Mouse (Mus musculus): ENCODE measurements around the gene Metap1d. TPM values are rescaled to one million over a fixed set of nuclear protein-coding genes. Genes with fewer than 3 reads are reported as not detected.

The Metap1d gene
- polyA plus RNA-seq (2014; fragmentation: Illumina TruSeq; extraction: RNeasy Lipid Tissue Mini Kit (QIAGEN cat#74804); ENCODE audit: low read depth, low replicate concordance): 32.3 TPM

DNA sequence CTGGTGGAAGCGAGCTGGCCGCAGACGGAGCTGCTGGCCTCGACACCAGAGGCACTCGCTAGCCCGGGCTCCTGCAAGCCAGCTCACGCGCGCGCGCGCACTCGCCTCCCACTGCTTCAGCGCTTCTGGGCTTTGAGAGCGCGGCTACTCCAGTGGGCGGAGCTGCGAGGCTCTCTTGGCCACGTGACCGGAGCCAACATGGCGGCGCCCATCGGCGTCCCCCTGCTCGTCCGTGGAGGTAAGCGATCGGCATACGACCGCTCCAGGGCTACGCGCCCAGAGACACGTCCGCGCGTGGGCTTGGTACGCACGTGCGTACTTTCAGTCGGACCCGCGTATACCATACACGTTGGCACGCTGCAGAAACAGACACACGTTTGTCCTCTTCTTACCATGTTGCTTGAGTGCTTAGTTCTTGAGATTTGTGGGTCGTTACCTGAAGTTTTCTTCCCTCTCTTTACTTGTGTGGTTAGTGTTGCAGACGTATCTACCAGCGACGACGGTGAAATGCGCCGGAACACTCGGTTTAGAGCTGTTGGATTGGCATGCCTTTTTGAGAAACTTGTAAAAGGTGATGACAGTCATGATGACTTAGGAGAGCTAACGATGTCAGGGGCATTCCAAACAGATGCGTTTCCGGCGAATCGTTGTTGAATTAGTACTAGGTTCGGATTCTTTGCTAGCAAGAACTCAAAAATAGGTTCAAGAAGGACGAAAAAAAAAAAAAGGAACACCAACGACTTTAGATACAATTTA lies at the start of gene Metap1d:
TSS of gene Metap1d (plus strand) at position 116 of the 756 bp plus-strand sequence.

DNA sequence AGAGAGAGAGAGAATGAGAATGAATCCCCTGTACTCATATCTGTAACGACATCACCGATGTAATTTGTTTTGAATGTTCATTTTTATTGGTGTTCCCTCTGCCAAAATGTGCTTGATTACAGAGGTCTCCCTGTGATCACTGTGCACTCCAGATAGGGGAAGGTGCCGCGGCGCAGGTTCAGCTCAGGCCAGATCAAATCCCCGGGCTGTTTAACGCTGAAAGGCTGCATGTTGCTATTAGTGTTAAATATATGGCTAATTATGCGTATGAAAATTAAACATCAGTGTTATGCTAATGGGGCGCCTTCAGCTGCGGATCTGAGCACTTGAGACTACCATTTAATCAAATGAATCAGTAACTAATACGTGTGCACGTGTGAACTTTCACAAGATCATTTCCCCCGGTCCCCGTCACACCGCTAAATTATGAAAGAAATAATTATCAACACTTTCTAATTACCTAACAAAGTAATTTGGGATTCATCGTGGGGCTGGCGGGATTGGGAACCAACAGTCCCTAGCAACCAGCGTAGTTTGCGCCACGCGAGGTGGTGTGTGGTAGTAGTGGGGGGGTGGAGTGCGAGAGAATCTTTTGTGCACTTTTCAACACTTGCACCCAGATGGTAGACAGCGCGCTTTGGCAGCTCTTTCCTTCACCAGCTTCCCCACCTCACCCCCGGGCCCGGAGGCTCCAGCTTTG lies 75.1 kb downstream of the Metap1d start, which contains the start of gene Dlx1:
TSS of gene Dlx1 (plus strand) at position 100 of the 700 bp plus-strand sequence.

DNA sequence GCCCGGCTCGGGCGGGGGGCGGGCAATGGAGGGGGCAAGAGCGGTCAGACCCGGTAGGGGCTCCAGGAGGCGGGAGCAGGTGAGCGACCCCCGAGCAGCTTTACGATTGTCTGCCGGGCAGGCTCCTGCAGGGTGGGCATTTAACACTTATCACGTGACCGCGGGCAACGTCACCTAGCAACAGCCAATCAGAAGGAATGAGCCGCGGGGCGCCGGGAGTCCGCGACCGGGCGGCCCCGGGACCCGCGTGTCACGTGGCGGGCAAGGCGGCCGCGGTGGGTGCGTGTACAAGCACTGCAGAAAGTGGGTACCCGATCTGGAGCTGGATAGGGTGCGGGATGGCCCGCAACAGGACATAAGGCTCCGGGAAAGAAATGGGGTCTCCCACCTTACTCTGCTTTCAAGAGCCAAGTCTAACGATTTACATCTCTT lies 93.6 kb downstream of the Metap1d start, which contains the start of gene Dlx2:
TSS of gene Dlx2 (minus strand) at position 115 of the 432 bp plus-strand sequence.

Other genes starting within 250 kb of the Metap1d start
- gene Dync1i2, start 241.6 kb upstream of the Metap1d start, polyA plus RNA-seq (2014; fragmentation: Illumina TruSeq; extraction: RNeasy Lipid Tissue Mini Kit (QIAGEN cat#74804); ENCODE audit: low read depth, low replicate concordance): 70.4 TPM
- gene Slc25a12, start 85.5 kb upstream of the Metap1d start, polyA plus RNA-seq (2014; fragmentation: Illumina TruSeq; extraction: RNeasy Lipid Tissue Mini Kit (QIAGEN cat#74804); ENCODE audit: low read depth, low replicate concordance): 3.6 TPM
- 27.5 TPM for gene Hat1, start 64.3 kb upstream of the Metap1d start, polyA plus RNA-seq (2014; fragmentation: Illumina TruSeq; extraction: RNeasy Lipid Tissue Mini Kit (QIAGEN cat#74804); ENCODE audit: low read depth, low replicate concordance)
- gene Dlx1, start 74.8 kb downstream of the Metap1d start, polyA plus RNA-seq (2014; fragmentation: Illumina TruSeq; extraction: RNeasy Lipid Tissue Mini Kit (QIAGEN cat#74804); ENCODE audit: low read depth, low replicate concordance): not detected
- gene Dlx2, start 93.5 kb downstream of the Metap1d start, polyA plus RNA-seq (2014; fragmentation: Illumina TruSeq; extraction: RNeasy Lipid Tissue Mini Kit (QIAGEN cat#74804); ENCODE audit: low read depth, low replicate concordance): not detected